Mouse (Mus musculus) adrenal gland, adult 10 weeks (tissue): ENCODE measurements around the gene Gm21964. TPM values are rescaled to one million over a fixed set of nuclear protein-coding genes. Genes with fewer than 3 reads are reported as not detected.

Experiments
- polyA plus RNA-seq: library from polyadenylated mRNA; stranded (reverse); fragments of 350-450 nt; fragmentation: Illumina TruSeq; extraction: RNeasy Lipid Tissue Mini Kit (QIAGEN cat#74804); gene quantifications from one replicate; pipeline ENCODE4 v1.2.3, GENCODE M21; 2014; ENCODE audit warnings: low read depth, low replicate concordance

Gene Gm21964
- not detected for polyA plus RNA-seq

DNA sequence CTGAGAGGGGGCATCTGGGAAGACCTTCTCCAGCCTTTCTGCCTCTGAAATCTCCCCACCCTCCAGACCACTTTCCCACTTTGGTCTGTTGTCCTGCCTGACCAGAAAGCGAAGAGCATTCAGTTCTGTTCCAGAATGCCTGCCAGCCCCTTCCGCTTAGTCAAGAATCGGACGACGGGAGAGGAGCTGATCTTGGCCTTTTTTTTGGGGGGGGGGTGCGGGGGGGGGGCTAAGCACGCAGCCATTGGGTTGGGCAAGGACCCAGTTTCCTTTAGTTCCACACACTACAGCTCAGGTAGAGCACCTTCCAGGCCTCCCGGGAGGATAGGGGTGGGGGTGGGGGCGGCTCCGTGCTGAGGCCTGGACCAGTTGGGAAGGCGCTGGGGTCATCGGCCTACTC lies at the start of gene Gm21964:
Gm21964 (plus strand) TSS at position 301 of the 400 bp plus-strand sequence.

DNA sequence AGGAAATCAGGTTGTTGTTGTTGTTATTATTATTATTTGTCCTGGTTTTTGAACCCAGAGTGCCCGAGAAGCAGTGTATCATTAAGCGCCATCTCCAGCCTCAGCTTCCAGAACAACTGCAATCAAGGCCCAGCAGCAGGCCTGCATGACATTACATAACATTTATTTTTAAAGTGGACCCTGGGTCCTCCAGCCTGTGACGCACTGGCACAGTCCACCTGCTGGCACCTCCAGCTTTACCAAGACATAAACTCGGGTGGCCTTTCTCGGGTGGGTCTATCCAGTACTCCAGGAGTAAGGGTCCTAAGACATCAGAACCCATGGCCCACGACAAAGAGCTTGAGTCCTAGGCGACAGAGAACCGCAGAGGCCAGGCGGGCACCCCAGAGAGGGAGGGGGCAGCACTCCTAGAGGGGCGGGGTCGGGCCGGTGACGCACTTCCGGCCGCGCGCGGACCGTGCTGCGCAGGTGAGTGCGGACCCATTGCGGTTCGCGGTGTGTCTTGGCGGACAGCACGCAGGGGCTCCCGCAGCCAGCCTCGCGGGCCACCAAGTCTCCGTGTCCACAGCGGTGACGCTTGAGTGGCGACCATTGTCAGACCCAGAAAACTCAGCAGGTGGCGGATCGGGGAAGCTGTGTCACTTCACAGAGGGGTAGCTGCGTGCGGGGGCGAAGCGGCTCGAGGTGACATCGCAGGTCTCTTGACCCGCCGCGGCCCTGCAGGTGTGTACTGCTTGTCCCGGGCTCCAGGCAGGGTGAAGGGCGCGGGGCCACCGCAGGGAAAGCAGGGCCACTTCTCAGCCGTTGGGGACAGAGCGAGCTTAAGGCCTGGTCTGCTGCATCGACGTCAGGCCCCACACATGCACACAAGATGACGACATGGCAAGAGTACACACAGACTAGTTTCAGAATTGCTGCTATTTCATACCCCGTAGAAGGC lies 21.5 kb upstream of the Gm21964 start, which contains the start of gene Zfp612:
Zfp612 (plus strand) TSS at position 465 of the 940 bp plus-strand sequence.

DNA sequence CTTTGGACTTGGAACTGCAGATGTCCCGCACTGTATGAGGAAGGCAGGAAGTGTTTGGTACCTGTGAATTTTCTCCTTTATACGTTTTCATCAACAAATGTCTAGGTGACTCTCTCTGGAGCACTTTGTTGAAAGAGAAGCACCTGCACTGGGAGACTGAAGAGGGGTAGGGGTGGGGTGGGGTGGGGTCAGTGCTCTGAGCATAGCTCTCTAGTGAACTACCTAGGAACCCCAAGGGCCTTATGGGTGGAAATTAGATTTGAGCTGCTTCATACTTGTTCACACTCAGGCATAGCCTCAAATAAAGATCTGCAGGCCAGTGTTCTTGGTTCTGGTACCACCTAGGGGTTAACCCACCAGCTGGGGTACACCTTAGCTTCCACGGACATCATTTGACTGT lies 1.6 kb downstream of the Gm21964 start, which contains the start of gene Gm17720:
Gm17720 (minus strand) TSS at position 101 of the 400 bp plus-strand sequence.

Other genes starting within 250 kb of the Gm21964 start
- gene Phlpp2, start 232.7 kb upstream of the Gm21964 start, polyA plus RNA-seq = 6.5 TPM
- not detected for gene Marveld3, start 139.0 kb upstream of the Gm21964 start, polyA plus RNA-seq
- not detected for gene Tat, start 110.8 kb upstream of the Gm21964 start, polyA plus RNA-seq
- gene Chst4, start 61.5 kb upstream of the Gm21964 start, polyA plus RNA-seq = 0.87 TPM
- gene Zfp612, start 21.5 kb upstream of the Gm21964 start, polyA plus RNA-seq = 17.7 TPM
- not detected for gene Gm17720, start 1.5 kb downstream of the Gm21964 start, polyA plus RNA-seq
- not detected for gene Calb2, start 67.0 kb downstream of the Gm21964 start, polyA plus RNA-seq
- gene Cmtr2, start 114.5 kb downstream of the Gm21964 start, polyA plus RNA-seq = 13.7 TPM
- 0.35 TPM for gene Hydin, start 165.8 kb downstream of the Gm21964 start, polyA plus RNA-seq